Mouse (Mus musculus) B cell, adult 2 months (primary cell): ENCODE data around the gene Terf2.

ENCODE experiments used
- DNase-seq, 2 experiments: peaks; one replicate each; pipeline ENCODE4 v3.0.0; 2022

Terf2 gene

DNA sequence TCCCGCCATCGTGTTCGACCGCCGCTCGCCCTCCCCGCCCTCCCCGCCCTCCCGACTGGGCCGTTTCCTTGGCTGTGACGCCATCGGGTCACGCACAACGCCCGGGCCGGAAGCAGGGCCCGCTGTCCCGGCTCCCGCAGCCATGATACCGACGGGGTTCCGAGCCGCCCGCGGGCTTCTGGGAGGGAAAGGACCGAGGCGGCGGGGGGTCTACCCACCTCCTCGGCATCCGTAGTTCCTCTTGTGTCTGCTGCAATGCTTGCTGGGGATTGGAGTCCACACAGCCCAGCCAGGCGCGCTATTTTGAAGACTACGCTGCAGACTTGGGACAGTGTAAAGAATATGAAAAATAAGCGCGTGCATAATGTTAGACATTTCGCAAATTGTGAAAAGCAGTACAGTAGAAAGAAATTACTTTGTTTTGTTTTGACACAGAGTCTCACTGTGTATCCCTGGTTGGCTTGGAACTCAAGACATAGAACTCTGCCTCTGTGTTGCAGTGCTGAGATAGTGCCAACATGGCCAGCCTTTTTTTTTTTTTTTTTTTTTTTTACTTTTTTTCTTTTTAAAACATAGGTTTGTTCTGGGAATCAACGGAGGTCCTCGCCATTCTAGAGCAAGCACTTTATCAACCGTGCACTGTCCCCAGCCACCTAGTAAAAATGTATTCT is at the start of gene Terf2:
Terf2 (minus strand) TSS at position 182 of the 671 bp plus-strand sequence.
- DNase-seq: peak; percentile 92 to 95

DNA sequence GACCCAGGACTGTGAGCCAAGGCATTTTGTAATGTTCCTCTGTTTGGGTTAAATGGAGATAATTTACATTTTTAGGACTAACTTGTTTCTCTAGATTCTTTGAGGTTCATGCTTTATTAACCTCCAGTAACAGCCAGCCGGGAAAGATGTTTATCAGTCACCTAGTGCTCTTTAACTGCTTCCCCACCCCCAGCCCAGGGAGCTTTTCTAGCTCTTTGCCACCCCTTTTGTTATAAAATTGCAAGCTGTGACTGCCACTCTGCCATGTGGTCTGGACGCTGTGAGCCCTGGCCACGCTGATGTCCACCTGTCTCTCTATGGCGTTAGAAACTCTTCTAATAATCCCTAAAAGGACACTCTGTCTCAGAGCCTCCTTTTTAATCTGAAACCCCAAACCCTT is 47.2 kb upstream of the Terf2 start:
- no peak for DNase-seq

DNA sequence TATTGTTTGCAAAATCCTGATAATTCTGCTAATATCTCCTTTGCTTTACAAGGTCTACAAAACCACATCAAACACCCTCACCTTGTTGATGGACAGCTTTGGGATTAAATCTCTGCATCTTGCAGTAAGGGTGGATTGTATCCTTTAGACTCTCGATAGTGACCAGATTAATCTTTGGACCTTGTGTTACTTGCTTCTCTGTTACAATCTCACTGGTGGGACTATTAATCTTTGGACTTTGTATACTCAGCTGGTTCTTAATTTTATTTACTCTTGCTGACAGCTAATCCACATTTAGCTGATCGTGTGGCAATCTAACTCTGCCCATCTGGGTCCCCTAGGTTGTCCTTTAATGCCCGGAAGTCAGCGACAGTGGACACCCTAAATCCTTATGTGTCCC is 46.2 kb upstream of the Terf2 start:
- DNase-seq: no peak

DNA sequence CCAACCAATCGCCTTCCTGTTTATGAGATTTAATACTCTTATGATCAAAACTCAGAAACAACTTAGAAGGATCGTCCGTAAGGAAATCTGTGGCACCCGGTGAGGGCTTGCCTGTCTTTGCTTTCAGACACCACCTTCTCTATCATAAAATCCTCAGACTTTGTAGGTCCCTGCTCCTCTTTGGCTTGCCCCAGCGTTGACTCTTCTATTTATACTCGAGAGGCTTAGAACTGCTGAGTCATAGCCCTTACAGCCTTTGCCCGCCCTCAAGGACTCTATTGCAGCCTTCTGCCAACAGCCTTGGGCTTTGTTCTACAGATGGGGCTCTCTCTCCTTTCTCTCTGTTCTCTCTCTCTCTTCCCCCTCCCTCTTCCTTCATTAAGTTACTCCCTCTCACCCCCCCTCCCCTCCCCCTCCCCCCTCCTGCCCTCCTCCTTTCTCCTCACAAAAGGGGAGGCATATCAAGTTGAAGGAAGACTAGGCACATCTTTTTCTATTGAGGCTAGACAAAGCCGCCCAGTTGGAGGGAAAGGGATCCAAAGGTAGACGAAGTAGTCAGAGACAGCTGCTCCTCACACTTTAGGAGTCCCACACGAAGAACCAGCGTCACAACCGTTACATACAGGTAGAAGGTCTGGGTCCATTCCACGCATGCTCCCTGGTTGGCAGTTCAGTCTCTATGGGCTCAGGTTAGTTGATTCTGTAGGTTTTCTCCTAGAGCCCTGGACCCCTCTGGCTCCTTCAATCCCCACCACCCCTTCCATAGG is 43.5 kb upstream of the Terf2 start:
- DNase-seq: no peak

DNA sequence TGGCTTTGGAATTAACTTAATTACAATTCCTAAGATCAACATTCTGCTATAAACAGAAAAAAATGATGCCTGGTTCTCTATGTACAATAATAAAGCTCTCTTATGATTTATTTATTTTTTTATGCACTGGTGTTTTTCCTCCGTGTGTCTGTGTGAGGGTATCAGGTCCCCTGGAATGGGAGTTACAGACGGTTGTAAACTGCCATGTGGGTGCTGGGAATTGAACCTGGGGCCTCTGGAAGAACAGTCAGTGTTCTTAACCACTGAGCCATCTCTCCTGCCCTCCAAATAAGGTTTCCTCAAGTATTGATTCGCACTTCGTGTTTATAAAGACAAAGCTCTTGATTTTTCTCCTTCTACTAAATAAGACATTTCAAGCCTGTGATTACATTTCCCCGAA is 42.0 kb upstream of the Terf2 start:
- no peak for DNase-seq

DNA sequence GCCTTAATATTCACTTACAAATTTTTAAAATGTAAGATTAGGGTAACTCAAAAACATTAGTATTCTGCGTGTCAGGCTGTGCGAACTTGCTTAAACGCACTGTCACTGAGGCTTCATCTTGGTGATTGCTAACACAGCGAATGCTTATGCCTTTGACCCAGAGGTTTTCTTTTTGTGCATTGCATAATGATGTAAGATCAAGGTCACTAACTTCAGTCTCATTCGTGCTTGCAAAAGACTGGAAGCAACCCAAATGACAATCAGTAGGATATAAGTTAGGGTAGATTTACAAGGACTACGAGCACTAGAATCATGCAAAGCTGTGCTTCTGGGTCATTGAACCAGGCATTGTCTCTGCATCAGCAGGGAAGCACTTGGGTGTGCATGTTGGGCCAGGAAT is 41.2 kb upstream of the Terf2 start:
- DNase-seq: no peak

DNA sequence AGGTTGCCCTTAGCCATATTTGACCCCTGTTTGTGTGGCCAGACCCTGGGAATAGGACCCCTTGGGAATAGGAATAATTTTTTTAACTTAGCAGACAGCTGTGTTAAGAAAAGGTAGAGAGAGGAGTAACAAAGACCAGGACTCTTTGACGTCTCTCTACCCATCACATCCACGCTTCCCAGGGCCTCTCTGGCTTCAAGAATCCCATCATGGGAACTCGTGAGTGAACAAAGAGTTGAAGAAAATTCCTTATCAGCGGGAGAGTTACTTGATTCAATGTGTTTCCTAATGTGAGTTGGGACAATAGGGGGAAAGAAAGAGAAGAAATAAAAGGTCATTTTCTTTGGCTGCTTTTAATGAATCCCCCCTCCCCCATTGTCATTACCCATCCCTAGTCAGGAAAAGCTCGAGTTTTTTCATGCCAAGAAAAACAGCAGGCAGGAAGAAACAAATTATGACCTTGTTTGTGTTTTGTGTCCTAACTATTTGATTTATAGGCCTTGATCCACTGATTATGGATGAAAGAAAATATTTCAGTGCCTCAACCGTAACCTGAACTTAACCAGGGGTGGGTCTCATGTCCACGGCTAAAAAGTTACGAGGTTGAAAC is 39.8 kb upstream of the Terf2 start:
- no peak for DNase-seq

DNA sequence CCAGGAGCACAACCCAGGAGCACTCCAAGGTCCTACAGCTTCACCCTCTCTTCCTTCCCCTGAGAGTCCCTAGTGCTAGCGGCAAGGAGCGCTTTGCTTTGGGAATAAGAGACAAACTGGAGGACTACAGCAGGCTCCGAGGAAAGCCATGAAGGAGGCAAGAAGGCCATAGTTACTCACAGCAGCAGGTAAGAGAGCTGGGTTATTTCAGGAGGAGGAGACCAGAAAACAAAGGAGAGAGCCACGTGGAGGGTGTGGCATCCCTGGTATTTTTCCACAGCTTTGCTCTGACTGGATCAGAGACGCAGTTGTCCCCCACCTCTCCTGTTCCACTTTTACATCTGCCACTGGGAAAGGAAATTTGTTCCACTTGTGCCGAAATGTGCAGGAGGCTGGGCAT is 37.5 kb upstream of the Terf2 start:
- DNase-seq: no peak

DNA sequence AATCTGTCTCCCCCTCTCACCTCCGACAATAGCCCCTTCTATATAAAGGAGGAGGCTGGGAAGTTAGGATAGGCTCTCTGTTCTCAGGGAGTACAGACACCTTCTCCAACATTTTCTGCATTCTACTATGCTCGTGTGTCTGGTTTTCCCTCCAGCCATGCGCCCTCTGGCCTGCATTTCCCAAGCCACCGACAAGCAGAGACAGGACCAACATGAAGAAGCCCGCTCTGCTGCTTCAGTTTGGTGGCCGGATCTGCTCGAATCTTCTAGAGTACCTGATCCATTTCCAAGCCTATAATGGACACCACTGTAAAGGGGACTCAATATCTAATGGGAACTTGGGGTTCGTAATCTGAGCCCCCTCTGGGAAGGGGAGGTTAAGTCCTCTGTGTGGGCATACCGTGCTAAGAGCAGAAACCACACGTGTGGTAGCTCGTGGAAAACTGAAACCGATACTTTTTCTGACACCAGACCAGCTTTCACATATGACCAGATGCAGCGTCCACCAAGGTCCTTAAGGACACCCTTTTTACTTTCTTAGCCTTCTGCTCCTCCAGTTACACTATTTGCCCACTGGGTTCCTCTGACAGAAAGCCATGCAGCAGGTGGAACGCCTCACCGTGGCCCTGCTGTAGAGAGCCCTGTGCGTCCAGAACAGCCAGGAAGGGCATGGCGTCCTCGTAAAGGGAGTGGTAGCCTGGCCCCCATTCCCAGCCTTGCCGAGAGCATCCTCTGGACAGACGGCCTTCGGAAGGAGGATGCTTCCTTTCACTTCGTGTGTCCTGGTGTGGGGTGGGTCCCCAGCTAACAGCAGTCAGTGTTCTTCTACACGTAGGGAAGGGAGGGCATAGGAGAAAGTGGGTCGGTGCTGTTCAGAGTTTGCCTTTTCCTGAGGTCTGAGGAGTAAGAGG is 36.5 kb upstream of the Terf2 start:
- no peak for DNase-seq

DNA sequence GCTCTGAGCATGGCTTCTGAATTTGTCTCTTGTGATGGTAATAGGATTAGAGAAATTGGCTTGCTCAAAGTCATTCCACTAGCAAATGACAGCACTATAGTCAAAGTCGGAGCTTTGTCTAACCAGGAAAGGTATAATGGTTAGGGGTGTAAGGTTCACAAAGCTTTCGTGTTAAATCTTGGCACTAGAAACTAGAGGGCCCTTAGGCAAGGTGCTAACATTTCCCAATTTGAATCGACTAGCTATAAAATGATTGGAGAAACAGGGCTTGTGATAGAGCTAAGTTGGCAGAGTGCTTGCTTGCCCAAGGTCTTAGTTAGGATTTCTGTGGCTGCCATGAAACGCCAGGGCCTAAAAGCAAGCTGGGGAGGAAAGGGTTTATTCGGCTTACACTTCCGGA is 33.7 kb upstream of the Terf2 start:
- DNase-seq: no peak

DNA sequence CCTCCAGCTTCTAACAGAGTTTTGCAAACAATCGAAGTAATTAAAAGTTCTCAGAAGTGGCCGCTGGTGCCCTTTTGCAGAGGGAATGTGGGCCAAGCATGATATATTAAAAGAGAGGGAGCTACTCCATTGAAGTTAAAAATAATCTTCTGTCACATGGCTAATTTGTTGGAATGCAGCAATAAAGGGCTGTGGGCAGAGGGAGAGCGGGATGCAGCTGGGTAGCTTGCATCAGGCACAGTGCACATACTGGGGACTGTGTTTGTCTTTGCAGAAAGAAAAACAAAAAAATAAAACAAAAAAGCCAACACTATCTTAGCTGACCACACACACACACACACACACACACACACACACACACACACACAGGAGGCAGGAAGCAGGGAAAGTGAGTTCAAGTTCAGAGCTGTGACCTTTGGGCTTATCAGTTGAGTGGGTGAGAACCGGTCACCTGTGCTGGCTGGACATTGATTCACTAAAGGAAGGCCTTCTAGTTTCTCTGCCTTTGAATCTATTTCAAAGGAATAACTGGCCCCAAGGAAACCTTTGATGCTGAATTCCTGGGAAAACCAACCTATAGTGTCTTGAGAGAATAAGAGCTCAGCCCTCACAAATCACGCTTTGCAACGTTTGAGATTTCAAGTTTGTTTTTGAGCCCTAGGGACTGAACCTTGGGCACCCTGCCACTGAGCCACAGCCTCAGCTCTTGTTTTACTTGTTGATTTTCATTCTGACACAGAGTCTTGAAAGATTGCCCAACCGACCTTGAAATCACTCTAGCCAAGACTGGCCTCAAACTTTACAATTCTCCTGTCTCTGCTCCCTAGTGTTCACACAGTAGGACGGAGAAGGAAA is 33.1 kb upstream of the Terf2 start:
- no peak for DNase-seq

DNA sequence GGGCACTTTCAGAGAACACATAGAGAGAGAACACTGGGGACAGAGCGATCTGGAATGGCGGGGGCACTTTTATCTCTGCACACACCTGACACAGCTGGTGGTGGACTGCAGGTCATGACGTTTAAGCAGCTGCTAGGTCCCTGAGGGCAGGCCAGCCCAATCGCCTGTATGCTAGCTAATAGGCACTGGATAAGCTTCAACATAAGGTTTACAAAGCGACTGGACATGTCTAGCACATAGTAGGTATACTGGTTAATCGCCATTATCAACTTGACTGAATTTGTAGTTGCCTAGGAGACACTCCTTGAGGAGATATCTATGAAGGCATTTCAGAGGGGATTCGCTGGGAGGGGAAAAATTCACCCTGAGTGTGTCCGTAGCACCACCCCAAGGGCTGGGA is 28.0 kb upstream of the Terf2 start:
- DNase-seq: no peak

DNA sequence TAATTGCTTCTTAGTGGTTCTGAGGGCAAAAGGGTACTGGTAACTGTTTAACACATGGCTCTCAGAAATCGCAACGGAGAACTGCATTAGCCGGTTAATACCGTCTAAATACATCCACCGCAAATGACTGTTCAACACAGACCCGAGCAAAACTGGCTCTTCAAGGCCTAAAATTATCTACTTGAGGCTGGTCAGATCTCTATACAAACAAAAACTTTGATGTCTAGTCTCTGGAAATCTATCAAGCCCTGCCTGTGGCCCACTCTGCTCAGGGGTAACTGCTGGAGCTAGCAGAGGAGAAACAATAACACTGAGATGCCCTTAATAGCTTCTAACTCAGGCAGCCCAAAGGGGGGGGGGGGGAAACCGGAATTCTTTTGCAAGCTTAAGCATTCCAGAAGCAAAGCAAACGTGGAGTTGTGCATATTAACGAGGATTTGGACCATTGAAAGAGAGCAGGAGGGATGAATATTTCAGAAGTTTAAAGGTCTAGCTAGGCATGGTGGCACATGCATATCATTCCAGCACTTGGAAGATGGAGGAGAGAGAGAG is 26.8 kb upstream of the Terf2 start:
- DNase-seq: no peak

DNA sequence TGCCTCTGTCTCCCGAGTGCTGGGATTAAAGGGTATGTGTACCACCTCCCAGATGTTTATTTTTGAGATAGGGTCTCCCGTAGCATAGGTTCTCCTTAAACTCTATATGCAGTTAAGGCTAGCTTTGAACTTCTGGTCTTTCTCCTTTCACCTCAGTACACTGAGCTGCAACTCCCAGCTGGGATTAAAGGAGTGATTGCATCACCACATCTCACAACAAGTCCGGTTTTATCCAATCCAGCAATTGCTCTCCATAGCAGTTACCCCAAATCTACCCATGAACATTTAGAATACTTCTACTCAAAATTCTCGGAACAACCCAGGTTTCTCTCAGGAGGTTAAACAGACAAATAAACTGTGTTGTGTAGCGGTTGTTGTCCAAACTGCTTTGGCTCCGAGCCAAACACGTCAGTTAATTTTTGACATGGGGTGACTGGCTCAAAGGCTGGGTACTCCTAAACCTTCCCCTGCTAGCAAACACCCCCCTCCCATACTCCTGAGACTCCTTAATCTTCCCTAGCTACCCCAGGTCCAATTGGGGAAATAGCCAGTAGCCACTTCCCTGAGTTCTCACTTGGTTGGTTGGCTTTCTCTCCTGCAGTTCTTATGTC is 25.4 kb upstream of the Terf2 start:
- DNase-seq: no peak

DNA sequence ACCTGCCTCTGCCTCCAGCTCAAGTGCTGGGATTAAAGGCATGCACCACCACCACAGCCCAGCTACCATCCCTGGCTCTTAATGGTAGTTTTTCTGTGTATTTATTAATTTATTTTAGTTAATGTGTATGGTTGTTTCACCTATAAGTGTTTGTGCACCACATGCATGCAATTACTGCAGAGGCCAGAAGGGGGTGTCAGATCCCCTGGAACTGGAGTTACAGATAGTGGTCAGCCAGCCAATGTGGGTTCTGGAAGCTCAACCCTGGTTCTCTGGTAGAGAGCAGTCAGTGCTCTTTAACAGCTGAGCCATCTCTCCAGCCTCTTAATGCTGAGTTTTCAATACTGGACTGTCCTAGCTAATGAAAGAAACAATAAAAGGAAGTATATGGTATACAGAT is 24.5 kb upstream of the Terf2 start:
- no peak for DNase-seq

DNA sequence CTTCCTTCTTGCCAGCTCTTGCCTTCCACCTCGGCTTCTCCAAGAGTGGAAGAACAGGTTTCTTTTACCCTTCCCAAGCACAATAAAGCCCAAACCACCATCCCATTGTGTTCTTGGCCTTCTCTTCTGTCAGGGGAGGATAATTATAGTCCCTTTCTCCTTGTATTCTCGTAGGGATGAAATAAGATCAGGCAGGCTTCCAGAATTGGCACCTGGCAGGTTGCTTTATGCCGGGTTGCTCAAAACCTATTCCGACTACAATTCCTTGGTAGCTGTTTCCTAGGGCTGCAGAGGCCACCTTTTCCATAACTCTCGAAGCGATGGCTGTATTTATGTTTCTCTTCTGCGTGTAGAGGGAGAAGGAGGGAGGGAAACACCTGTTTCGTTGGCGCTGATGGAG is 23.1 kb upstream of the Terf2 start:
- DNase-seq: no peak

DNA sequence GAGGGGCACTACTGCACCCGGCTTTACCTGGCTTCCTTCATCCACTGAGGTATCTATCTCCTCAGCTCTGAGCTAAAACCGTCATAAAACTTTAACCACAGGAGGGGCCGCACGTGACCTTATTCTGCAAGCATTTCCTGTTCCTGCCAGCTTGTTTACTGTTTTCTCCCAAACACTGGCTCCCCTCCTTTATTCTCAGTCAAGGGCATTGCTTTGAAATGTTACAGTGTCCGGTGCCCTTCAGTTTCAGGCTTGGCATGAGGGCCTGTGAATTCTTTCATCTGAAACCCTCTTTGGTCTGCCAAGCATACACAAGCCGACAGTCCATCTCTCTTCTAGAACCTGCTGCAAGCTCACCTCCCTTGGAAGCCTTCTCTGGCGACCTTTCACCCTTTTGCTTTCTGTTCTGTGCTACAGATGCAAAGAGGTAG is 22.5 kb upstream of the Terf2 start:
- no peak for DNase-seq

DNA sequence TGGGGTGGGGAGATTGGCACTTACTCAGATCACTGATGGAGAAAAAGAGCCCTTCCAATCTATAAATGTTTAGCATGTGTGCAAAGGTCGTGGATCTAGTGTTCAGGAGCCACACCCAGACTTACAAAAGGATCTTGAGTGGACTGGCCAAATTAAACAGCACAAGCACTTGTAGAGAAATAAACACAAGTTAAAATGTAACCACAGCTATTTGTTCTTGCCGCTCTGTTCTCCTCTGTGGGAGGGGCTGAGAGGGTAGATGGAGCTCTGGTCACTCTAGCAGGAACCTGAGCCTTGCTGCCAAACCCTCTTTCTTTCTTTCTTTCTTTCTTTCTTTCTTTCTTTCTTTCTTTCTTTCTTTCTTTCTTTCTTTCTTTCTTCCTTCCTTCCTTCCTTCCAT is 20.7 kb upstream of the Terf2 start:
- no peak for DNase-seq

DNA sequence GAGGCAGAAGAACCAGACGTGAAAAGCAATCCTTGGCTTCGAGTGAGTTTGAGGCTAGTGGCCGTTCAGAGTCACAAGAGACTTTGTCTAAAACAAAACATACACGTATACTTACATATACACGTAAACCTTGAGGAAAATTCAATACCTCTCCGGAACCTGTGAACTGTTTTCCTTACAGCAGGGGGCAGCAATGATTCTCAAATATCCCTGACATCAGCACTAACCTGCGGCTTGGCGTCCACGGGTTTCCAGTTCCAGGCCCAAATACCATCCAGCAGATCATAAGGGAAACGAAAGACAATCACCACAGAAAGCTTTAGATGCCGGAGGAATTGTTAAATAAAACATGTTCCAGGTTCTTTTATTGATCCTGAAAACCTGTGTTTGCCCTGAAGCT is 19.7 kb upstream of the Terf2 start:
- DNase-seq: peak; percentile 81 to 83

DNA sequence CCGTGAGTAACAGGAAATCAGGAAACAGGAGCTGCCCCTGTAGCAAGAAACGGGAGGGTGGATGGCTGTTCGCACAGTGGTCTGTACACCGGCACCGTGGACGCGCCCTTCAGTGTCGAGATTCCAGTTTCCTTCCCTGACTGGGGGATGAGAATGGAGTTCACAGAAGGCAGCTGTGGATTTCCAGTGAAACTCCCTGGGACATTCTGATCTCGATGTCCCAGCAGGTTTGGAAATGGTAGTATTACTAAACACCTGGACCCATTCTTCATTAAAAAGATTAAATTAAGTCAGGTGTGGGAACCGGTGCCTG is 18.6 kb upstream of the Terf2 start:
- no peak for DNase-seq

DNA sequence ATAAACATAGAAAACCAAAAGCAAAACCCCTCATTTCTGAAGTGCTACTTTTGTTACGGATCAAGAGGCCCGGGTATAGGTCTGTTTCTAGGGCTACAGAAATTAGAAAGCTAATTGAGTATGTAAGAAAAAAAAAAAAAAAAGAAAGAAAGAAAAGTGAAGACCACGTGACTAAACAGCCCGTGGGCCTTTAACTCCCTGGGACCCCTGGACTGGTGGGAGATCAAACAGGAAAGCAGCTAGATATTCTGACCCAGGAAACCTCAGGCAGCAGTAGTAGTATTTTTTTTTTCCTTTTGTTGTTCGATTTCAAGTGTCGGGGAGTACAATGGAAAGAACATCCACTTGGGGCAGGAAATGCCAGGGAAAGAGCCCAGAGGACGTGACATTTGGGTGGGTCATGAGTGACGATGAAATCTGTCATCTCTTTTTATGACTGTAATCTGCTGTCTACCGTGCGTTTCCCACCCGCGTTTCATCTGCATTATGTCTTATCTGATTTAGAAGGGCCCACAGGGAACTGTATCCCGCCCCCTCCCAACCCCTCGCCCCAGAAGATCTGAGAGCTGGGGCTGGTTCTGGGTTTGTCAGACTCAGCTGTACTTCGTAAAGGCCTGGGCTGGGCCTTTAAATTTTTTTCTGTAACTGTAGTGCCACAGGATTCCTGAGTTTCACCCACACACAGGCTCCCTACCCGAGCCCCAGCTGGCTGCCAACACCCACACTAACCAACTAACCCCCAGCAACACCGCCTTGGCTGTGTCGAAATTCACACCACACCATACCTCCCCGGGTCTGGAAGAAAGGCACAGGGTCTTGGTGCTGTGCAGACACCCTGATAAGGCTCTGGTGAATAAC is 18.0 kb upstream of the Terf2 start:
- no peak for DNase-seq
